Comparison of ENCODE assay signal across 12 mouse cellular contexts in genomic region chr7:34972990-34973440, GRCm38 (mm10).
DNase-seq lines count a peak whose midpoint lies in the region; ATAC-seq lines count a peak whose summit lies in the region.
"Had no signal": no experiment of that assay in that cellular context is flagged by ENCODE, and none has a peak within 500 bp of the region (broad histone marks: within the 10 kb centered on the region; RNA-seq: fewer than 3 reads in every experiment).

No protein-coding gene starts in this region.

- 0 out of 2 replicates have a peak, but pooled peaks cover 2% of the 10 kb centered on the region for H3K9me3 ChIP-seq in heart, embryonic 16.5 days (replicated peaks; ENCODE audit: control insufficient read depth, low read length)
- no peaks in the 10 kb centered on the region for H3K9me3 ChIP-seq in embryonic facial prominence, embryonic 12.5 days
- H3K9me3 ChIP-seq: kidney, embryonic 15.5 days; lung, embryonic 15.5 days had no signal

- H3K4me1 ChIP-seq in heart, embryonic 16.5 days (ENCODE audit: control insufficient read depth, insufficient read depth, low read length): peaks cover 10% of the 10 kb centered on the region
- H3K4me1 ChIP-seq in embryonic facial prominence, embryonic 12.5 days: peaks cover 25% of the 10 kb centered on the region
- H3K4me1 ChIP-seq: lung, embryonic 15.5 days had no signal

- H3K27ac ChIP-seq in heart, embryonic 16.5 days (ENCODE audit: low read length): peak overlapping the region; percentile 75
- H3K27ac ChIP-seq in embryonic facial prominence, embryonic 12.5 days: no peak overlapping the region
- H3K27ac ChIP-seq: kidney, embryonic 15.5 days; left cerebral cortex, adult 2 months; lung, embryonic 15.5 days had no signal

- peak; percentile 79 for ATAC-seq in heart, embryonic 16.5 days (replicated peaks; ENCODE audit: extremely low read depth, insufficient read depth, low FRiP score)
- peak; percentile 57; the same call in 1 of the 2 replicates for ATAC-seq in embryonic facial prominence, embryonic 12.5 days (ENCODE audit: insufficient number of reproducible peaks, insufficient read depth, low FRiP score, low TSS enrichment)
- ATAC-seq: Patski had no signal

- H3K27me3 ChIP-seq in heart, embryonic 16.5 days (ENCODE audit: control insufficient read depth, insufficient read depth, low read length): no peaks in the 10 kb centered on the region
- no peaks in the 10 kb centered on the region for H3K27me3 ChIP-seq in embryonic facial prominence, embryonic 12.5 days
- H3K27me3 ChIP-seq: kidney, embryonic 15.5 days; lung, embryonic 15.5 days; Patski had no signal

- H3K36me3 ChIP-seq in heart, embryonic 16.5 days (ENCODE audit: control insufficient read depth, insufficient read depth): peaks cover 10% of the 10 kb centered on the region; the same call in 1 of the 2 replicates
- peaks cover 20% of the 10 kb centered on the region for H3K36me3 ChIP-seq in embryonic facial prominence, embryonic 12.5 days

- WGBS in heart, embryonic 16.5 days: 30% methylated on average over 4 of the region's 4 CpGs
- 19% methylated on average over 4 of the region's 4 CpGs for WGBS in embryonic facial prominence, embryonic 12.5 days

- H3K4me3 ChIP-seq in heart, embryonic 16.5 days (ENCODE audit: low read length): no peak overlapping the region
- H3K4me3 ChIP-seq in embryonic facial prominence, embryonic 12.5 days: no peak overlapping the region
- H3K4me3 ChIP-seq: kidney, embryonic 15.5 days; left cerebral cortex, adult 2 months; lung, embryonic 15.5 days had no signal

- H3K9ac ChIP-seq in heart, embryonic 16.5 days (ENCODE audit: low read length): 0 out of 2 replicates have a peak overlapping the region, but pooled peaks have one; percentile 42
- no peak overlapping the region for H3K9ac ChIP-seq in embryonic facial prominence, embryonic 12.5 days
- H3K9ac ChIP-seq: kidney, embryonic 15.5 days; lung, embryonic 15.5 days had no signal

- no peak overlapping the region for H3K4me2 ChIP-seq in heart, embryonic 16.5 days (ENCODE audit: low read depth, low read length)
- no peak overlapping the region for H3K4me2 ChIP-seq in embryonic facial prominence, embryonic 12.5 days (replicated peaks)
- H3K4me2 ChIP-seq: kidney, embryonic 15.5 days; lung, embryonic 15.5 days had no signal

- no peak for DNase-seq in heart, adult 18-20 months
- peak; percentile 54 for DNase-seq in testis, postnatal 10 days (ENCODE audit: low spot score)
- DNase-seq in testis, postnatal 14 days (ENCODE audit: low spot score): no peak
- peak; percentile 13 for DNase-seq in telencephalon, adult 2 months (ENCODE audit: low read depth, low spot score)
- DNase-seq in neural tube, embryonic 10.5 days (ENCODE audit: extremely low spot score, low spot score): no peak
- DNase-seq in frontal cortex, postnatal 10 days (ENCODE audit: low spot score in 2 of 2): no peak

Comparison
In these comparisons a context has a peak if more than half of its experiments do, and no peak if none do; other contexts are left out.
1. DNase-seq: peak in testis, postnatal 10 days (single experiment) and telencephalon, adult 2 months (single experiment); none in heart, adult 18-20 months (0 of 2), testis, postnatal 14 days (single experiment), neural tube, embryonic 10.5 days (single experiment) and frontal cortex, postnatal 10 days (0 of 2).